Mouse (Mus musculus) embryonic facial prominence, embryonic 11.5 days (tissue): Measurements from ENCODE around the gene Rpl27. TPM values are rescaled to one million over a fixed set of nuclear protein-coding genes. Genes with fewer than 3 reads are reported as not detected.
A peak's percentile ranks its signal among the peaks of the same experiment; 100 is the strongest.
"Not testable (repeated sequence)": the region's sequence is repeated elsewhere in the genome, so short reads cannot be mapped to it uniquely, and the experiment has no call there.

Experiments used
- ATAC-seq: fragments of 200-750 bp; cut with Nextera tagmentation; replicated peaks from 2 replicates; pipeline ENCODE4 v1.8.0; 2017; ENCODE audit warnings: low read depth; ENCODE audit not compliant: insufficient number of reproducible peaks, low FRiP score, low TSS enrichment
- DNase-seq: peaks from one replicate; pipeline ENCODE4 v3.0.0-alpha.2; 2015; ENCODE audit warnings: low spot score
- H3K27ac ChIP-seq: fragments of 300-500 bp; sonication (generic); replicated peaks from 2 replicates; pipeline ENCODE4 v1.5.1; 2014; ENCODE audit warnings: mild to moderate bottlenecking, low read depth, low read length, control low read depth
- H3K27me3 ChIP-seq: fragments of 300-500 bp; sonication (generic); 2 replicates; pipeline ENCODE4 v1.6.1; 2014; ENCODE audit warnings: mild to moderate bottlenecking, low read length, moderate library complexity, mixed read lengths; ENCODE audit not compliant: control insufficient read depth, insufficient read depth
- H3K36me3 ChIP-seq: fragments of 300-500 bp; sonication (generic); replicated peaks from 2 replicates; pipeline ENCODE4 v1.6.1; 2014; ENCODE audit warnings: low read depth, mild to moderate bottlenecking, low read length, moderate library complexity, mixed read lengths; ENCODE audit not compliant: control insufficient read depth, insufficient read depth
- H3K4me1 ChIP-seq: fragments of 300-500 bp; sonication (generic); 2 replicates; pipeline ENCODE4 v1.6.1; 2014; ENCODE audit warnings: low read length, mixed read lengths; ENCODE audit not compliant: control insufficient read depth, insufficient read depth
- H3K4me2 ChIP-seq: fragments of 300-500 bp; sonication (generic); 2 replicates; pipeline ENCODE4 v1.6.1; 2014; ENCODE audit warnings: low read depth, mild to moderate bottlenecking, control low read depth, low read length, moderate library complexity
- H3K4me3 ChIP-seq: fragments of 300-500 bp; sonication (generic); 2 replicates; pipeline ENCODE4 v1.5.1; 2014; ENCODE audit warnings: low read depth, low read length, control low read depth
- H3K9ac ChIP-seq: fragments of 300-500 bp; sonication (generic); replicated peaks from 2 replicates; pipeline ENCODE4 v1.6.1; 2014; ENCODE audit warnings: mild to moderate bottlenecking, control low read depth, low read length
- H3K9me3 ChIP-seq: fragments of 300-500 bp; sonication (generic); replicated peaks from 2 replicates; pipeline ENCODE4 v1.6.1; 2016; ENCODE audit warnings: mild to moderate bottlenecking, low read length, inconsistent platforms, mixed read lengths; ENCODE audit not compliant: control insufficient read depth
- WGBS: fragments of 180-500 bp; shearing (Covaris S2); extraction: QIAGEN DNeasy Blood & Tissue Kit; methylation state at CpG from one replicate; pipeline ENCODE4 v1.1.7; 2014; 5-methylcytosine and 5-hydroxymethylcytosine counted together
- polyA plus RNA-seq: library from polyadenylated mRNA; unstranded; fragments of >200 nt; fragmentation: Nextera tagmentation; extraction: Ambion mirVana; gene quantifications from 2 replicates; pipeline ENCODE4 v1.2.1, GENCODE M21; 2014

Gene Rpl27
- polyA plus RNA-seq, 1 experiment from 2014 or later: 435 TPM

- WGBS: 79% methylated on average over 4 of the region's 4 CpGs
- Histone ChIP-seq H3K4me3 (no peak overlapping the region), H3K4me1 (no peaks in the 10 kb centered on the region), H3K4me2 (no peak overlapping the region), H3K27me3 (no peaks in the 10 kb centered on the region), H3K36me3 (peaks cover 2% of the 10 kb centered on the region), H3K27ac (no peak overlapping the region), H3K9me3 (no peaks in the 10 kb centered on the region), H3K9ac (no peak overlapping the region)
- no peak for DNase-seq
- ATAC-seq: no peak
Observed at GRCm38 (mm10) chr11:101436916-101437315, 5.2 kb upstream of the Rpl27 start.

- ATAC-seq, H3K27ac ChIP-seq, H3K4me3 ChIP-seq, H3K4me2 ChIP-seq, H3K27me3 ChIP-seq, H3K9me3 ChIP-seq, H3K9ac ChIP-seq, DNase-seq, H3K36me3 ChIP-seq, H3K4me1 ChIP-seq: not testable (repeated sequence)
- WGBS: 53% methylated on average over 3 of the region's 3 CpGs
Observed at GRCm38 (mm10) chr11:101438006-101438405, 4.1 kb upstream of the Rpl27 start.

- H3K4me3 ChIP-seq: peak overlapping the region; percentile 88
- not testable (repeated sequence) for H3K4me1 ChIP-seq, H3K27me3 ChIP-seq, DNase-seq, H3K27ac ChIP-seq, H3K36me3 ChIP-seq, H3K9me3 ChIP-seq, H3K9ac ChIP-seq
- peak; percentile 31; the same call in 1 of the 2 replicates for ATAC-seq
- 38% methylated on average over 15 of the region's 15 CpGs for WGBS
- peak overlapping the region; percentile 1 for H3K4me2 ChIP-seq
Observed at GRCm38 (mm10) chr11:101441450-101442126, 510 bp upstream of the Rpl27 start.

- DNase-seq (no peak), ATAC-seq (peak; percentile 3; the same call in 1 of the 2 replicates)
- 1% methylated on average over 14 of the region's 14 CpGs for WGBS
- H3K4me1 ChIP-seq: no peaks in the 10 kb centered on the region
- peaks cover 7% of the 10 kb centered on the region for H3K36me3 ChIP-seq
- H3K27ac ChIP-seq: peak overlapping the region; percentile 79
- H3K4me2 ChIP-seq: peak overlapping the region; percentile 84
- H3K4me3 ChIP-seq: peak overlapping the region; percentile 88
- H3K9me3 ChIP-seq: no peaks in the 10 kb centered on the region
- no peaks in the 10 kb centered on the region for H3K27me3 ChIP-seq
- H3K9ac ChIP-seq: peak overlapping the region; percentile 96
Observed at GRCm38 (mm10) chr11:101442760-101443159, 662 bp downstream of the Rpl27 start.

GRCm38 (mm10) chr11:101446319-101446718 is 4.2 kb downstream of the Rpl27 start:
- 79% methylated on average over 1 of the region's 1 CpGs for WGBS
- Histone ChIP-seq H3K27ac (no peak overlapping the region), H3K9ac (no peak overlapping the region), H3K27me3 (no peaks in the 10 kb centered on the region), H3K9me3 (no peaks in the 10 kb centered on the region), H3K36me3 (peaks cover 7% of the 10 kb centered on the region), H3K4me1 (no peaks in the 10 kb centered on the region), H3K4me3 (no peak overlapping the region), H3K4me2 (no peak overlapping the region)
- DNase-seq (no peak), ATAC-seq (no peak)

- H3K4me2 ChIP-seq, H3K9me3 ChIP-seq, ATAC-seq, H3K27ac ChIP-seq, H3K36me3 ChIP-seq, DNase-seq, H3K4me1 ChIP-seq, H3K27me3 ChIP-seq, H3K9ac ChIP-seq, H3K4me3 ChIP-seq: not testable (repeated sequence)
- WGBS: 92% methylated on average over 8 of the region's 8 CpGs
Observed at GRCm38 (mm10) chr11:101446860-101447259, 4.8 kb downstream of the Rpl27 start.

- no peak overlapping the region for H3K9ac ChIP-seq
- no peaks in the 10 kb centered on the region for H3K4me1 ChIP-seq
- H3K4me2 ChIP-seq: no peak overlapping the region
- 87% methylated on average over 5 of the region's 5 CpGs for WGBS
- H3K4me3 ChIP-seq: no peak overlapping the region
- no peak for DNase-seq
- ATAC-seq: no peak
- no peaks in the 10 kb centered on the region for H3K9me3 ChIP-seq
- H3K27ac ChIP-seq: no peak overlapping the region
- H3K36me3 ChIP-seq: peaks cover 7% of the 10 kb centered on the region
- no peaks in the 10 kb centered on the region for H3K27me3 ChIP-seq
Observed at GRCm38 (mm10) chr11:101447786-101448185, 5.7 kb downstream of the Rpl27 start.

GRCm38 (mm10) chr11:101448274-101448746 is 6.2 kb downstream of the Rpl27 start, which contains the start of gene Ifi35:
Ifi35 (plus strand) TSS chr11:101448407.
- peak within 1 kb of the TSS; percentile 23 for H3K9ac ChIP-seq
- whole genome bisulfite sequencing: 36% methylated on average over 10 of the region's 10 CpGs
- H3K27me3 ChIP-seq: no peaks in the 10 kb centered on the region
- no peak within 1 kb of the TSS for H3K4me3 ChIP-seq
- H3K27ac ChIP-seq: no peak within 1 kb of the TSS
- H3K4me2 ChIP-seq: peak within 1 kb of the TSS; percentile 13
- no peaks in the 10 kb centered on the region for H3K9me3 ChIP-seq
- H3K4me1 ChIP-seq: no peaks in the 10 kb centered on the region
- DNase-seq (peak; percentile 39), ATAC-seq (no peak)
- peaks cover 7% of the 10 kb centered on the region for H3K36me3 ChIP-seq
